Mouse (Mus musculus): Measurements from ENCODE around the gene Nup98.

The Nup98 gene

DNA sequence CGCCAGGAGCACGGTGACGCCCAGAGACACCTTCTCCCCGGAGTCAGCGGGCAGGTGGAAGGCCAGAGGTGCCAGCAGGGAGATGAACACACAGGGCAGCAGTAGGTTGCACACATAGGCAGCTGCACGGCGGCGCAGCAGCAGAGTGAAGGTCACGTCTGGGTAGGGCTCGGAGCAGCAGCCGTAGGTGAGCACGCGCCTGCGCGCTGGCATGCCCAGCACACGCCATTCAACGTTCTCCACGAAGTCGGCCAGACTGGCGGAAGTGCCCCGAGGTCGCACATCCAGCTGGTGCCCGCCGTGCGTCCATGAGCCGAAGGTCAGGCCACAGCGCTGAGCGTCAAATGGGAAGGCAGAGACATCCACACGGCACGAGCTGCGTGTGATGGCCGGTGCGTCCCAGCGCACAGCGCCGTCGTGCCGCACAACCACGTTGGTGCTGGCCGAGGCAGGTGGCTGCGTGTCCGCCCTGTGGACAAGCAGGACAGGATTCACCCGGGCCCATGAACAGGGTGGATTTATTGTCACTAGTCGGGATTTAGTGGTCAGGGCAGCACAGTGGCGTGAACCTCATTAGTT lies 96.7 kb downstream of the Nup98 start:
- no peak for DNase-seq

DNA sequence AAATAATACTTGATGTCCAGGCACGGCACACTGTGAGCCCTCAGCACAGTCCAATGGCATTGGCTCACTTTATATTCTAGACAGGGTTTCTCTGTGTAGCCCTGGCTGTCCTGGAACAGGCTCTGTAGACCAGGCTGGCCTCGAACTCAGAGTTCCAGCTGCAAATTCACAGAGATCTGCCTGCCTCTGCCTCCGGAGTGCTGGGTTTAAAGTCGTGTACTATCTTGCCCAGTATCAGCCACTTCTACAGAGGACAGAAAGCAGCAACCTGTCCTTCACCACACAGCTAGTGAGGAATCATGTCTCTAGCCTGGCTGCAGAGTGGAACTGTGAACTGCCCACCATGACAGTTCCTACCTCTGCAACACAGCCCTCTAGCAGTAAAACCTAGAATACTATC lies 100.2 kb downstream of the Nup98 start:
- no peak for DNase-seq

DNA sequence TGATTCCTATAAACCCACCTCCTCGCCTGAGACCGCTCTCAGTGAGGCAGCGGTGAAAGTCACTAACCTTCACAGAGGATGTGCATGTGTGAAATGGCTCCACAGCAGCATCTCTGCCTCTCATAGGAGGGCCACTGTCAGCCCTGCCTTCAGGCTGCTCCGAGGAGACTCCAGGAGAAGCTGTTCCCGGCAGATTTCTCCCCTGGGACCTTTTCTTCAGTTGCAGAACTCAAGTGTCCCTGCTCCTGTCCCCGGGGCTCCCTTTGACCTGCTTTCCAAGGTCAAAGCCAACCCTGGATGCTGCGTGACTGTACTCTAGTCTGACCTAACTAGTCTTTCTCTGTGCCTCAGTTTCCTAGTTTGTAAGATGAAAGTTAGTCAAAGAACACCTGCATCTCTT lies 100.8 kb downstream of the Nup98 start, which contains the start of gene Art5:
Gene Art5, minus strand, starts transcription at position 319 of the 400 bp plus-strand sequence.
- DNase-seq: no peak

DNA sequence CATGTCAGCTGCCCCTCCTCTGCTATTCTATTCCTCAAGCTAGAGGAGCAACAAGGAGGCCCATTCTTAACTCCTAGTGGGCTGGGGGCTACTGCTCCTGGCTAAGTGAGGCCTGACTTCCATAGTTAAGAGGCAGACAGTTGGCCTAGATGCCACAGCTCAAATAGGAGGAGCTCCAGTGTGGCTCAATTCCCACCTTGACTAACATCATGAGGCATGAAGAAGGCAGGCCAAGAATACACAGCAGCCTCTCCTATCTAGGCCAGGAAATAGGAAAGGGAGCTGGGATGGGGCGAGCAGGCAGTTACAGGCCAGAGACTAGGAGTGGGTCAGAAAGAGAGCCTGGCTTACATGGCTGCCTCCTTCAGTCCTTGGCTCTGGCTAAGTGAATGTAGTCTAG lies 101.8 kb downstream of the Nup98 start:
- no peak for DNase-seq

- peak; percentile 23 to 44 for DNase-seq
These were observed 103.3 kb downstream of the Nup98 start for GRCm38 (mm10) chr7:102106700-102107141.

- no peak for DNase-seq
These were observed 105.8 kb downstream of the Nup98 start for GRCm38 (mm10) chr7:102104126-102104525.

GRCm38 (mm10) chr7:102103555-102103954 lies 106.4 kb downstream of the Nup98 start:
- no peak for DNase-seq

- DNase-seq: peak in 1 of 2 experiments; percentile 32
These were observed 107.3 kb downstream of the Nup98 start for GRCm38 (mm10) chr7:102102696-102103095.

GRCm38 (mm10) chr7:102102241-102102640 lies 107.7 kb downstream of the Nup98 start:
- no peak for DNase-seq

DNA sequence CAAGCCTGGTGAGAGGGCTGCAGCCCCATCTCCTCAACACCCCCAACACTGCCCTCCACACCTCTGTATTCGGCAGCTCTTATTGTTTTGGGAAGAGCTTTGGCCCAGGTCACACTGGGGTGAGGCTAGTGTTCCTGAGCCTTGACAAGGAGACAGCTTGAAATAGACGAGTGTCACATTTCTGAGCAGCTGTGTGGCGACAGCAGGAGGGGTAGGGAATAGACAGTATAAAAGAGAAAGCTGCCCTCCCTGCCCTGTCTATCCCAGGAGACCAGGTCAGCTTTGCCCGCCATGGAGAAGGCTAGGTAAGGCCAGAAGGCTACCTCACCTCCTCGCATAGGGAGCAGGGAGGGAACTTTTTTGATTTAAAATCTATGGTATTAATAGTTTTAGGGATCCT lies 108.5 kb downstream of the Nup98 start, which contains the start of gene Art1:
Gene Art1, plus strand, starts transcription at position 257 of the 400 bp plus-strand sequence.
- DNase-seq: no peak

GRCm38 (mm10) chr7:102100868-102101267 lies 109.1 kb downstream of the Nup98 start:
- DNase-seq: no peak

GRCm38 (mm10) chr7:102099760-102100661 lies 110.0 kb downstream of the Nup98 start:
- peak; percentile 54 to 74 for DNase-seq

- no peak for DNase-seq
These were observed 122.6 kb downstream of the Nup98 start for GRCm38 (mm10) chr7:102087336-102087735.

DNA sequence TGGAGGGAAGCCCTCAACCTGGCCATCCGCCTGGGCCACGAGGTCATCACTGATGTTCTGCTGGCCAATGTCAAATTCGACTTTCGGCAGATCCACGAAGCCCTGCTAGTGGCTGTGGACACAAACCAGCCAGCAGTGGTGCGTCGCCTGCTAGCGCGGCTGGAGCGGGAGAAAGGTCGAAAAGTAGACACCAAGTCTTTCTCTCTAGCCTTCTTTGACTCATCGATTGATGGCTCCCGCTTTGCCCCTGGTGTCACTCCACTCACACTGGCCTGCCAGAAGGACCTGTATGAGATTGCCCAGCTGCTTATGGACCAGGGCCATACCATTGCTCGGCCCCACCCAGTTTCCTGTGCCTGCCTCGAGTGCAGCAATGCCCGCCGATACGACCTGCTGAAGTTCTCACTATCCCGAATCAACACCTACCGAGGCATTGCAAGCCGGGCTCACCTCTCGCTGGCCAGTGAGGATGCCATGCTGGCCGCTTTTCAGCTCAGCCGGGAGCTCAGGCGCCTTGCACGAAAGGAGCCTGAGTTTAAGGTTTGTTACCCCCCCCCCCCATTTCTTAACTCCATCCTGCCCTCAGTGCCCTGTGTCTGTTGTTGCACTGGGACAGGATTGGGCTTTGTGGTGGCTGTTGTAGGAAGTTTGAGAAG lies 125.8 kb downstream of the Nup98 start:
- no peak for DNase-seq

DNA sequence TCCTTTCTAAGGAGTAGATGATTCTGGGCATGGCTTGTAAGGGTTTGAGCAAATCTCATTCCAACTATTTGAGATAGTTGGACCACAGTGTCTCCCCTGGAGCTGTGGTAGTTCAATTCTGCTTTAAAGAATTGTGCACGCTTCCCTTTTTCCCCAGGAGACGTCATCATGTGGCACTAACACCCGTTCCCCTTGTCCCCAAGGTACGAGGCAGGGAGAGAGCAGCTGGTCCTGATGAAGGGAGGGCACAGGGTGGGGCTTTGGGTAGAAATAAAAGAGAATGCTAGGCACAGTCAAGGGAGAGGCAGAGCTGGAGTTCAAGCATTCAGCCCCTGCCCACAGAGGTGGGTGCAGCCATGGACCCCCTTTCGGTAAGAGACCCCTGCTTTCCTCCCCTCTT lies 127.2 kb downstream of the Nup98 start, which contains the start of gene Trpc2:
Gene Trpc2, plus strand, starts transcription at position 301 of the 400 bp plus-strand sequence.
- no peak for DNase-seq

- DNase-seq: no peak
These were observed 128.2 kb downstream of the Nup98 start for GRCm38 (mm10) chr7:102081784-102082183.

DNA sequence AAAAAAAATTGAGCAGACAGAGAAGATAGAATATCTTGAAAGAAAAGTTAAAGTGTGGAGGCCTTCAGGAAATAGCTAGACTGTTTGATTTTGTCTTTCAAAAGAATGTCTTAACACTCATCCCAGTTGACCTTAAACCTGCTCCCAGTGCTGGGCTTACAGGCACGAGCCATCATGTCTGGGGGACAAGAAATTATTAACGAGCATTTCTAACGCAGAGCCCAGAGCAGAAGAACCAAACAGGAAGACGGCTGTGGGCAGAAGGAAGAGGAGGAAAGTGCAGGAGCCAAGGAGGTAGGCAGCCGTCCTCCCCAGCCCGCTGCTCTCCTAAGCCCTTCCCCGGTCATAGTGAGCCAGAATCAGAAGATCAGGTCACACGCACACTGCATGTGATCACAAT lies 129.7 kb downstream of the Nup98 start:
- DNase-seq: no peak

DNA sequence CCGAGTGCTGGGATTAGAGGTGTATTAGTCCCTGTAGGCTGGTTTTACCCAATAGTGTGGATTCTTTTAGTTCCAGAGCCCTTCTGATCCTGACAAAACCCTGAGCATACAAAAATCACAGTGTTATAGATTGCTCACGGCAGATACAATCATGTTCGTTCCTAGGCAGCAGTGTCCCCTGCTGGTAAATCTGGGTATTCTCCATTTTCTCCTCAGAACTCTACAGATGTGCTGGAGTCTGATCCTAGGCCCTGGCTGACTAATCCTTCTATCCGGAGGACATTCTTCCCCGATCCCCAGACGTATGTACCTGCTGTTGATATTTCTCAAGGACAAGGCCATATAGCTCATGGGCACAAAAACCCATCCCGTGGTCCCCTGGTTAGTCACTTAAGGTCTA lies 131.5 kb downstream of the Nup98 start:
- peak; percentile 41 to 46 for DNase-seq

- peak; percentile 29 to 37 for DNase-seq
These were observed 133.2 kb downstream of the Nup98 start for GRCm38 (mm10) chr7:102076714-102077296.

Measured in kidney, postnatal 4 days (tissue).